Mouse (Mus musculus) frontal cortex, adult 2 months (tissue): ENCODE results near the gene Kat2a. TPM values are rescaled to one million over a fixed set of nuclear protein-coding genes. Genes with fewer than 3 reads are reported as not detected.

Experiments used
- DNase-seq, 2 experiments: peaks; one replicate each; pipeline ENCODE4 v3.0.0; 2022; ENCODE audit warnings: low spot score in 1 of 2; ENCODE audit errors: extremely low spot score in 1 of 2
- polyA plus RNA-seq: library from polyadenylated mRNA; depleted of rRNA; stranded (reverse); fragments of >200 nt; gene quantifications from 2 replicates; pipeline ENCODE4 v1.2.3, GENCODE M21; 2012

Kat2a gene
- polyA plus RNA-seq, 1 experiment = 60.7 TPM

DNA sequence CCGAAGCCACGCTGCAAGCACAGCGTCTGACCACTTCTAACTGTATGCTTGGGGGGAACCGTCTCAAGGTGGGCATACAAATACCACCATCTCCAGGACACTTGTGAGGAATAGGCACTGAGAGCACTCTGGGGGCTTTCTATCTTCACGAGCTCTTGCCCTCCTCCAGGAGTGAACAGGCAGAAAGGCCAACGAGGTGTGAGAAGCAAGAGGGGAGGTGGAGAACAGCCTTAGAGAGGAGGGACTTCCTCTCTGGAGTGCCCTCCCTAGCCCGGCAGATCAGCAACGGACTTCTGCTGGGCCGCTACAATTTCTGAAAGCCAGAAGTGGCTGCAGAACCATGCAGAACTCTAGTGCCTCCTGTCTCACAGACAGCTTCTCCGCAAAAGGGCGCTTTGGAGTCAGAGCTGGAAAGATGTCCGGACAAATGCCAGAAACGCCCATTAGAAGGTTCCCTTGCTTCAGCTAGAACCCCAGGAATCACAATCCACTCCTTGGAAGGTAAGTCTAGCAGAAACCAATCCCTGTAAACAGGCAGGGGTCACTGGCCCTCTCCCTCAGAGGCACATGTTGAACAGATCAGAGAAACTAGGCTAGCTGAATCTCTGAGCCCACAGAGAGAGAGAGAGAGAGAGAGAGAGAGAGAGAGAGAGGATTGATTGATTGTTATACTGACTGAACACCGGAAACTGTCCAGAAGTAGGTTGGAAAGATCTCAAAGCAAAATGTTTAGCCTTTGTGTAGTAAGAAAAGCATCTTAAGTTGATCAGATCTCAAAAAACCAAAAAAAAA is 23.9 kb upstream of the Kat2a start:
- DNase-seq = no peak

DNA sequence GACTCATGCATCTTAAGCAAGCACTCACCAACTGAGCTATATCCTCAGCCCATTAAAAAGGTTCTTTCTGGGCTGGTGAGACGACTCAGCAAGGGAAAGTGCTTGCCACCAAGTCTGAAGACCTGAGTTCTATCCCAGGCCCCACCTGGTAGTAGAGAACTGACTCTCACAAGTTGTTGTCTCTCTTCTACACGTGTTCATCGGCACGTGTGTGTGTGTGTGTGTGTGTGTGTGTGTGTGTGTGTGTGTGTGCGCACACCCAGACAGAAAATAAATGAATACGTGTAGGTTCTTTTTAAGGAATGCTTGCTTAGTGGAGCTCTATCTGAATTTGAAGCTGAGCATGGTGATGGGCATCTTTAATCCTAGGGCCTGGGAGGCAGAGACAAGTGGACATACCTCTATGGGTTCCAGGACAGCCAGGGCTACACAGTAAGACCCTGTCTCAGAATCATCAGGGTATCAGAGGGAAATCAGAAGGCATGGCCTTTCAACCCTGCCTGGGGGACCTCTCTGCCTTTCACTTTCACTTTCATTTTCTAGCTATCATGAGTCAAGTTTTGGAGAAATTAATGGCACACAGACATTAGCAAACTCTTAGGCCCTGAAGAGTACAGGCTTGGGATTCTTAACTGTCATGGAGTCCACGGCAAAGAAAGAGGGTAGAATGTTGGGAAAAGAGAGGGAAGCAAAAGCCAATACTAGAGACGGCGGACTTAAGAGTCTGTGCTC is 23.0 kb upstream of the Kat2a start:
- DNase-seq = no peak

DNA sequence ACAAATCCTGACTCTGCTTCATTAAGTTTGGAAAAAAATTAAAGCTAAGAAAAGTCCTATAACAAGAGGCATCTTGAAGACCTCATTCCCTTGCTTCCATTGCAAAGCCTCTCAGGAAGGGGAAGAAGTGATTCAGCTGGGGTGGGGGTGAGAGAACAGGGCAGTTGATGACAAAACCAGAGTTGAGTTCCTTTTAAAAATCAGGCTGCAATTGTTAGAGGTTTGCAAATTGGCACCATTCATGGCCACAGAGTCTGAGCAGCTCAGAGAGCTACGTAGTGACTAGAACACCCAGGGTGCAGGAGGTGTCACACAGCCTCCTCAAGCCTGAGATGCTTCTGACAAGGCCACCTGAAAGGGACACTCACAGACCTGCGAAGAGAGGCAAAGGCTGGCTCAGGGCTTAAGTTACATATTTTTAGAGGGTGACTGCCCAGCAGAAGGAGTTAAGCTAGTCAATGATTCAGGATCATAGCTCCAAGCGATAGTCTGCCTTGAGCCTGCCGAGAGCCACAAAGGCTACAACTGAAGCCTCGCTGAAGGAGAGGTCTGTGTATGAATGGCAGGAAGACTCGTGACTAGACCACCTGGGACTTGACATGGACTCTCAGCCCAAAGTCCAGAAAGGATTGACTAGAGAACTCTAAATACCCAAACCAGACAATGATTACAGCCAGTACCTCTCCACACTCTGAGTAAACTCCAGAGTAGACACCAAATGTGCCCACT is 18.4 kb upstream of the Kat2a start:
- DNase-seq = no peak

DNA sequence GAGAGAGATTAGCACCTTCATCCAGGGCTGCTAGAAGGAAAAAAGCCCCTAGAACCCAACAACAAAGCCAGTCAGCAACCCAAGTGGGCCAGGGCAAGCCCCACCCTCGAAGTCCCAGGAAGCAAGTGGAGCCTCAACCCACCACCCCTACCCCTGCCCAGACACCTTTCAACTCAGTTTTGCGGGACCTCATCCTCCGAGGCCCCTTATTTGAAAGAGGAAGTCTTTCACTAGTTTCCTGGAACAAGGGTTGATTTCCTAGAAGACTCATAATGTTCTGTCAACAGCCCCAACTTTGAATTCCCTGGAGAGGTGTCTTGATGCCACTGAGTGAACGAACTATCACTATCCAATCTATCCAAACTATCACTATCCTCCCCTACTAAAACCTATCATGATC is 17.7 kb upstream of the Kat2a start:
- no peak for DNase-seq

DNA sequence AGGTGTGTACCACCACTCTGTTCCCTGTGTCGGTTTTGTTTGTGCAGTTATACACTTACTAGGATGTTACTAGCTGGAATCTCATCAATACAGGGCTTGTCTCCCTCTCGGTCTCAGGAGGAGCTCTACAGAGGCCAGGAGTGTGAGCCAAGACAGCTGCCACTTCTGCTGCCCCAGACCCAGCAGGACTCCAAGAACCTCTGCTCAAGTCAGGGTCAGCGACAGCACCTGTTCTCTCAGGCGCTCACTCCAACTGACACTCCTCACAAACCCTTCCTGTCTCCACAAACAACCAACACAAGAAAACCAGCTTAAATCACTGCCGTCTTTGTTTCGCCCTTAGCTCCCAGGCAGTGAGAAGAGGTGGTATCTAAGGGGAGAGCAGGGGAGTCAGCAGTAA is 16.3 kb upstream of the Kat2a start:
- DNase-seq = no peak

DNA sequence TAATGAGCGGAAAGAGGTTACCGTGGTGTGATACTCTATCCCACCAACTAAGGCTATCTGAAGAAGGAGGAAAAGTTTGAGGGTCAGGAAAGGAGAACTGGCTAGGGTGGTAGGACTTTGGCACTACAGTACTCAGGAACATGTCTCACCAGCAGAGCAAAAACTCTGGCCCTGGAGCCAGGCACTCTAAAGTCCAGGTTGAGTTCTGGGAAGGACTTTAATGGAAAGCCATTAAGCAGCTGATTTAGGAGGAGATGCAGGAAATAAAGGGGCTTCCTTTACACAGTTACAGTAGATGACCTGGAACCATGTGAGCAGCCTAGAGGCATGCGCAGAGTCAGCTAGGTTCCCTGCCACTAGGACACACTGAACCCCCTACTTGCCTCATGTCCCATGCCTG is 14.9 kb upstream of the Kat2a start:
- no peak for DNase-seq

DNA sequence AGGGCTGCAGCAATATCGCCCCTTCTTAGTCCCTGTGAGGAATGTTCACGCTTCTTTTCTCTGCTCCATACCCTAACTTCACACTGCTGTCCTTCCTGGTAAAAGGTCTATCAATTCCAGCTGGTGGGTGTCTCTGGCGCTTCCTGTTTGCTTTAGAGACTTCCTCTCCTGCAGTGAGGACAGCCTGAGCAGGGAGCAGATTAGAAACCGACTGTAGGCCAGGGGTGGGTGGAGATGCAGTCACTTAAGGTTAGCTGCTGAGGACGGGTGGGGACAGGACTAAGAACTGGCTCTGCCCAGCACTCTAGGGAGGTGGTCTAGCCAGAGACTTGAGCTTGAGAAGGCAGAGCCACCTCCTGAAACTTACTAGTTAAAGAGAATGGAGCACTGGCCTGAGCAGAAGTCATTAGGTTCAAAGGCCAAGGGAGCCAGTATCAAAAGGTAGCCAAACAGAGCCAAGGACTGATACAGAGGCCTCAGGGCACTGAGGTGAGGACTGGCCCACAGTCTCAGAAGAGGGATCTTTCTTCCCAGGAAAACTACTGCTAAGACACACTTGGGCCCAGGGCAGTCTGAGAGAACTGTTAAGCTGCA is 12.8 kb upstream of the Kat2a start:
- DNase-seq = no peak

DNA sequence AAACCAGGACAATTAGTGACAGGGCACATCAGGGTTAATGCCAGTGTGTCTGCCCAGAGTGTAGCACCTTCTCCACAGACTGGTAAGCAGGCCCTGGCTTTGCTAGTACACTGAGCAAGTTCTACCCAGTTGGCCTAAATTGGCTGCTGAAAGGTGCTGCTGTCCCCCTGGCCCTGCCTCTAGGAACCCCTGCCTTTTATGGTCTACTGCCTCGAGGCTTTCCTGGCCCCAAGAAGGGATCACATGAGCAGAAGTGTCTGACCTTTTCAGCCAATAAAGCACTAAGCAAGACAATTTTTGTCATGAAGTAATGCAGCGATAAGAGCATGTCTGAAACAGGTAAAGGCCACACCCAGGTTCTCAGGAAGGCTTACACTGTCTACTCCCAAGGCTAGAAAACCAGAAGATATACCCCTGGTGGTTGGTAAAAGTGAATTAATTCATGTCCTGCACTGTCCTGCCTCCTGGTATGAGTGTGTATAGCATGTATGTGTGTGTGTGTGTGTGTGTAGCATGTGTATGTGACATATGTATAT is 10.3 kb upstream of the Kat2a start:
- no peak for DNase-seq

DNA sequence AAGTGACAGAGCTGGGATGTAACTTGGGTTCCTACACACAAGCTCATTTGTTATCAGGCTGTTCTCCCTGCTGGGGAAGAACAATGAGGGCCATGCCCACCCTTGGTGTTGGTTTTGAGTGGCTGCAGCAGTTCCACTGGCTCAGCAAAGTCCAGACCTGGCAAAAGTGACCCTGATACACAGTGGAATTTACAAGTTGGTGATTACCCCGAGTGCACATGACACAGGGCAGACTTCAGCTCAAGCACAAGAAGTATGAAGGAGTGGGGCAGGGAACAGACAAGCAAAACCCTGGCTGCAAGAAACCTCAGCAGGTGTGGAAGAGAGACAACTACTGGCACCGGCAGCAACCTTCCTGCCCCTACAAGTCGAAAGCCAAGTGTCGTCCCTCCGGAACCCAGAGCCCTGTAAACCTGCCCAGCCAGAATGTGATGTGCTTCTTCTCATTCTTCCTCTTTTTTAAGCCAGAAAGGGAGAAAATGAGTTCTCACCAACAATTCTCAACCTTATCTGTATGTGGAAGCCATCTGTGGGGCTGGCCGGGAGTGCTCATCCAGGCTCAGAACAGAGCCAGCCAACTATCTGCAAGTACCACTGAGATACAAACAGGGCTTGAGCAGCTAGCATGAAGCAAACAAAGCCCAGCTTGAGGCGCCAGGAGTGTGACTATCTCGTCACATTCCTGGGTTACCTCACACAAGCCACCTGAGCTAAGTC is 9.7 kb upstream of the Kat2a start:
- DNase-seq = no peak

DNA sequence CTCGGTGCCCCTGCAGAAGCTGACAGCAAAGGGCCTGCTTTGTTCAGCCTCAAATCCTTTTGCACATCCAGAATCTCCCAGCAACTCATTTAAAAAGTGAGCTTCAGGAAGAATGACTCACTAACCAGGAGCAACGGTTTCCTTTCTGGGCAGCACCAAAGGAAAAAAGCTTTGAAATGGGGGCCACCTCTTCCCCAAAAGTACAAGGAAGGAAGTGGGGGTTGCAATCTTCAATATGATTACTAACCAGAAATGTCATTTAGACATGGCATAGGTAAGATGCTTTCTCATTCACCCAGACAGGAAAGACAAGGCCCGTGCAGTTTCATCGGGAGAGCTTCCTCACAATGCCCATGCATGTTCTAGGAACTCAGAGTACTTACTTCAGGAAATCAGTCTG is 9.0 kb upstream of the Kat2a start:
- DNase-seq = peak in 1 of 2 experiments; percentile 53

DNA sequence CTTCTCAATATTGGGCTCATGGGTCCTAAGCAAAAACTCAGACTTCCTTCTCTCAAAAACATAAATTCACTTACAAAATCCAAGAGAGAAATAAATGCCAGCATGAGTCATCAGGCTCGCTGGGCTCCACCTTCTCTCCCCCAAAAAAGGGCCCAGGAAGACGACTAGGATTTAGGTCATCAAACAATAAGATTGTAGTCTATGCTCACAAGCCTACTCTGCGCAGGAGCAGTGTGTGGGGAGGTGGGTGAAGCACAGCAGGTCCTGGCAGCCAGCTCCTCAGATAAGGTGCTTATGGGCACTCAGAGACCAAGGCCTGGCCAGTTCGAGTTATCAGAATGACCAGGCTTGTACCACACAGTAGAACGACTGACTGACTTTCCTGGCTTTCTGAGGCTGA is 8.1 kb upstream of the Kat2a start:
- peak in 1 of 2 experiments; percentile 58 for DNase-seq

DNA sequence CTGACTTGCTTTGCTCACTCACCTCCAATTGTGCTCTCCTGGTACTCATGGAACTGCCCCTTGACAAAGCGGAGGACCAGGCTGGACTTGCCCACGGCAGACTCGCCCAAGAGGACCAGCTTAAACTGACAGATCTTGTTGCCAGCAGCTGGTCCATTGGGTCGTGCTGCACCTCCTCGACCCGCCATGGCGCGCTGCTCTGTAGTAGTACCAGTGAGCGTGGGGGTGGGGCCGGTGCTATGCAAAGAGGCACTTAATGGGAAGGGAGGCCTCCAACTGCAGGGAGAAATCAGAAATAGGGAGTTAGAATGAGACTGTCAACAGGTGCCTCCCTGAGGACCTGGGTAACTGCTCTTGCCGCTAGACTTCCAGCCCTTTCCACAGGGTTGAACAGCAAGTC is 7.6 kb upstream of the Kat2a start:
- no peak for DNase-seq

DNA sequence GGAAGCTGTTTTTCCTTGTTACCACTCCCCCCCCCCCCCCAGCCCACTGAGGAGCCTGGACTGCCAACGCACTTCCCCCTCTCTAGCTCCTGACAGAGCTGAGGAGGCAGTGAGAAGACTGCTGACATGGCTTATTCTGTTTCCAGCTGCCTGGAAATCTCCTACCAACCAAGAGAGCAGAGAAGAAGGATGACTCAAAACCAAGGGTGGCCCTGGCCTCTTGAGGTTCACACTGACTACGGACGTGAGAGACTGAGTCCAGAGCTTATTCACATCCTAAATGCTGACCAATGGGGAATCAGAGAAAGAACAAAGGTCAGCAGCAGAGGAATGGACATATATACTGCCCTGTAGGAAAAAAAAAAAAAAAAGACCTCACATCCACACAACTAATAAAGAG is 7.0 kb upstream of the Kat2a start:
- peak in 1 of 2 experiments; percentile 73 for DNase-seq

DNA sequence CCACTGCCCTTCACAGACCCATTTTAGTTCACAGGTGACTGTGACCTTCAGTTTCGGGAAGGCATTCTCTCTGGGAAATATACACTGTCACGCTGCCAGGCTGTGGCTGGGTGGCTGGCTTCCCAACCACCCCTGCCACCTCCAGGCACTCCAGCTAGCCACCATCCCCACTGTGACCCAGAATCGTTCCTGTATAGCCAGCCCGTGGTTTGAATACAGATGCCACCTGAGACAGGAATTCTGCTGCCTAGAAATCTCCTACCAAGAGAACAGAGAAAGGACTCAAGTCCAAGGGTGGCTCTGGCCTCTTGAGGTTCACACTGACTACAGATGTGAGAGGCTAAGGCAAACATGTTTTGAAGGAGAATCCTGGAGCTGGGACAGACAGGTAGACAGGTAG is 6.6 kb upstream of the Kat2a start:
- DNase-seq = peak in 1 of 2 experiments; percentile 36

DNA sequence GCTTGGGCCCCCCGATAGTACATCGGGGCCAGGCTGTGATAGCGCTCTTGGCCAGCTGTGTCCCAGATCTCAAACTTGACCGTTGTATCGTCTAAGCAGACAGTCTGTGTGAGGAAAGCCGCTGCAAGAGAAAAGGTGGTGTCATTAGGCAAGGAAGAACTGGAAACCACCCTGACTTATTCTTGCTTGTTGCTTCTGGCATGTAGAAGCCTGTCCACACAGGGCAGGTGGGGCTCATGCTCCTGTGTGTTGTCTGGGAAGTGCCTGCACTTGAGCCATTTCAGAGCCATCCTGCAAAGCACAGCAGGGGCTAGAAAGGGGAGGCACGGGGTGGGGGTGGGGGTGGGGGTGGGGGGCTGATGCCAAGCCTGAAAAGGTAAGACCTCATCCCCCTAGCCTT is 6.2 kb upstream of the Kat2a start:
- DNase-seq = no peak

DNA sequence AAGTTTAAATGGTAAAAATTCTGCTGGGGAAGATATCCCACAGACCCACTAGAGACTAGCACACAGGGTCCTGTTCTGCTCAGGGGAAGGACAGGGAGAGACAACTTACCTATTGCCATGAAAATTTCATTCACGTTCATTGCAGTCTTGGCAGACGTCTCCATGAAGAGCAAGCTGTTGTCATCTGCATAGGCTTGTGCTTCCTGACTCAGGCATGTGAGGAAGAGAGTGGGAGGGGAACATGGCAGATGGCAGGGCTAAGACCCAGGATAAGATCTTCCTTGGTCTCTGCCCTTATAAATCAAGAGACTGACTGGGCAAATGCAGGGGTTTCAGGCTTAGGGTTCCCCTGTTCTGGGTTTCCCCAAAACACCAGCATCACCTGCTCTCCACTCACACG is 4.4 kb upstream of the Kat2a start:
- DNase-seq = peak in 1 of 2 experiments; percentile 63

DNA sequence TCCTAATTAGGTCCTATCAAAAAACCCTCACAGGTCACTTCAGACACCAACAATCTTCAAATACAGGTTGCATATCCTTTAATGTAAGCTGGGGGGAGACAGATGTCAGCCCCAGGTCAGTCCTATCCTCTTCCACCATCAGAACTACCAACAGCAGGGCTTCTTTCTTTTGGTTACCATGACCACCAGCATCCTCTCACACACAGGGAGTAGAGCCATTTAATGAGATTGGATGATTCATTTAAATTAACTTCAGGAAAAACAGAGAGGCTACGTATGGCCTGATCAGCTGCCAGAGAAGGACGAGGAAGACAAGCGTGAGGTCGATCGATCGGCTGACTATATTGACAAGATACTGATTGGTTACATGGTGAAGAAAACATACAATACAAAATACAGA is 2.7 kb upstream of the Kat2a start:
- DNase-seq = no peak

DNA sequence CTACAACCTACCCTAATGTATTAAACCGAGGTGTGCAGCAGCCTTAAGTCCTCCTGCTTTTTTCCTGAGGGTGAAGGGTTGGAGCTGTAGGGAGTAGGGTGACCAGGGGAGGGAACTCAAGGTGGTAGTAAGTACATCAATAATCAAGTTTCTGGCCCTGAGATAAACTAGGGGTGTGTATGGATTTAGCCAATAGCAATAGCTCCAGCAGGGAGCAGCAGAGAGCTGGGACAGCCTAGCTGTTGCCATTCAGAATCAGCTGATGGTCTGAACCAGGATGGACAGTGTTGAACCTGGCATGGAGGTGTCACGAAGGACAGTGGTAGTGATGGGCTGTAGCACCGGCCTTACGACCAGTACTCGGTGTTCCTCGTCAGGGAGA is 2.3 kb upstream of the Kat2a start:
- peak; percentile 69 to 92 for DNase-seq

DNA sequence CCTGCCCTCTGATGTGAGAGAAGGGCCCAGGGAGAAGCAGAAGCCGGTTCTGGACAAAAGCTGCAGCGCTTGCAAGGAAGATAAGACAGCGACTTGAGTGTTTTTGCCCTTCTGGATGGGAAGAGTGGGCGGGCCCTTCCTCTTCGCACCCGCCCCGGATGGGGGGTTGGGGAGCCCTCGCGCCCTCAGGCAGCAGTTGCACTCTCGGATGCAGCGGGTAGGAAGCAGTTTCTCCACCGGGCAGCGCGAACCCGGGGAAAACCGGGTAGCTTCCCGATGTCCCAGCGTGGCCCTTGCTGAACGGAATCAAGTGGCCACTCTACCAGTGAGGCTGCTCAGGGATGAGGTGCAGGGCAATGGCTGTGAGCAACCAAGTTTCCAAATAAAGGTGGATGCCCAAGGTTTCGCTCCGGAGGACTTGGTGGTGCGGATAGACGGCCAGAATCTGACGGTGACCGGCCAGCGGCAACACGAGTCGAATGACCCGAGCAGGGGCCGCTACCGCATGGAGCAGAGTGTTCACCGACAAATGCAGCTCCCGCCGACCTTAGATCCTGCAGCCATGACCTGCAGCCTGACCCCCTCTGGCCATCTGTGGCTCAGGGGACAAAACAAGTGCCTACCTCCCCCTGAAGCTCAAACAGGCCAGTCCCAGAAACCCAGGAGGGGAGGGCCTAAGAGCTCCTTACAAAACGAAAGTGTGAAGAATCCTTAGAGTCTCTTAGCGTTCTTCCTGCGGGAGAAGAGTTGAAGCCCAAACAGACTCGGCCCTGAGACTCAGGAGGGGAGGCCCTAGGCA is 1.7 kb upstream of the Kat2a start, which contains the start of gene Hspb9:
Gene Hspb9, plus strand, starts transcription at position 116 of the 799 bp plus-strand sequence.
- DNase-seq = peak in 1 of 2 experiments; percentile 70
